Mouse (Mus musculus) inflammation-experienced regulatory T-cells, adult 6 months (primary cell): ENCODE data around the gene Olfr734. TPM values are rescaled to one million over a fixed set of nuclear protein-coding genes. Genes with fewer than 3 reads are reported as not detected.

Source experiments
- ATAC-seq: one replicate; pipeline ENCODE4 v1.8.0; 2017
- polyA plus RNA-seq, 3 experiments: library from polyadenylated mRNA; unstranded; fragments of 100-300 nt; shearing (Covaris generic); gene quantifications; one replicate each; pipeline ENCODE4 v1.2.1; 2017

Olfr734 gene
- polyA plus RNA-seq, result not detected

DNA sequence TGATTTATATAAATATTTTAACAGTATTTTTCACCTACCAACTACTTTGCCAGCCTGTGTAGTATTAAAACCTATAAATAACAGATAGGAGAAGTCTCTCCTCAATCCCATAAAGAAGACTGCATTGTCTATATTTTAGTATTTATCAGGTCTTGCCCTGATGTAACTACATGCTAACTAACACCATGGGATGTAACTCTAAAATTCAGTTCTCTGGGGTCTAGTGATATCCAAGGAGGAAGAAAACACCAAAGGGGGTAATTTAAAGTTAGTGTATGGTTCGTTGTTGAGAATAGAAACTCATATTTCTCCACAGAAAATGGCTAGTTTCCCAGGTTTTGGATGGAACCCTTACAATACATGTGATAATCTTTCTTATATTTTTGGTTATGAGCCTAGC is at the start of gene Olfr734:
Gene Olfr734 (minus strand): TSS at position 101 of the 400 bp plus-strand sequence.
- ATAC-seq, result no peak

DNA sequence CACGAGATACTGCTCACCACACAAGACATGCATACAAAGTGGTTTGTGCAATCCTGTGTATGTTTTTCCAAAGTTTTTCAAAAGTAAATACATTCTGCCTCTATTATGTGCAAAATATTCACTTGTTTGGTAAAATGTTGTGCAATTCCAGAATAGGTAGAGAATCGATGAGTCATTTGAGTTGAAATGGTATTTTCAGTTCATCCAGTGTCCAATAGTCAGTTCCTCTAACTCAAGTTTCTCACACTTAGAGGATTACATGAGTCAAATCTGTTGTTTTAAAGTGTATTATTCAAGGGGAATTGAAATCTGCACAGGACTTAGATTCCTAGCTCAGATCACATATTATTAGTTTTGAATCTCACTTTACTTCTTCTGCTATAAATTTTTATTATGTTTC is 37.0 kb upstream of the Olfr734 start:
- no peak for ATAC-seq

DNA sequence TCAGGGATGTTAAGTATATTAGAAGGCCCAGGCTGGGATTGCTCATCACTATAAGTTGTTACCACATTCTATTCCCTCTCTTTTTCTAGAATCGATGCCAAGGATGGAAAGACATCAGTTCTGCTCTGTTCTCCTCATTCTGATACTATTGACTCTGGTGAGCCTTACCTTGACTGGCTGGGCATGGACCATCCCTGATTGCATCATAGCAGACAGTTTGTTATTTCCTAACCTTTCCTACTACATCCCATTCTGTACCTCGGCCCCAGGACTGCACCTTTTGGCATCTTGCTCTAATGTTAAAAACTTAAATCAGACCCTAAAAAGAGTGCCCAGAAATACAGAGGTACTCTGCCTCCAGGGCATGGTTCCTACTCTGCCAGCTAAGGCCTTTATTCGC is 33.9 kb upstream of the Olfr734 start:
- no peak for ATAC-seq

DNA sequence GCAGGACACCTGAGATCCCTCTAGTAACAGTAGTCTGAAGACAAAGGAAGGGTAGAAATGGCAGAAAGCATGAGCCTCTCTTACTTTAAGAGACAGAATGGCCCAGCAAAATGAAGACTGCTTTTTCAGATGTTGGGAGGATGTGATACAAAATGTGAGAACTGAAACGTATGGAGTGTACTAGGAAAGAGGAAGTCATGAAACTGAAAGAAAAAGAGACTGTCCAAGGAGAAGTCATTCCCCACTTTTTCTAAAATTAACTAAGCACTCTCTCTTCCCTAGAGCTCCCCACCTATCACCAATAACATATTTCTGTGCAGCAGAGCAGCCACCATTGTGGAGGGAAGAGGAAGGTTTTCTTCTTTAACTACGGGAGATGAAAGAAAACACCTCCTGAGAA is 31.0 kb upstream of the Olfr734 start, which contains the start of gene Tlr11:
Gene Tlr11 (plus strand): TSS at position 322 of the 400 bp plus-strand sequence.
- ATAC-seq, result no peak

DNA sequence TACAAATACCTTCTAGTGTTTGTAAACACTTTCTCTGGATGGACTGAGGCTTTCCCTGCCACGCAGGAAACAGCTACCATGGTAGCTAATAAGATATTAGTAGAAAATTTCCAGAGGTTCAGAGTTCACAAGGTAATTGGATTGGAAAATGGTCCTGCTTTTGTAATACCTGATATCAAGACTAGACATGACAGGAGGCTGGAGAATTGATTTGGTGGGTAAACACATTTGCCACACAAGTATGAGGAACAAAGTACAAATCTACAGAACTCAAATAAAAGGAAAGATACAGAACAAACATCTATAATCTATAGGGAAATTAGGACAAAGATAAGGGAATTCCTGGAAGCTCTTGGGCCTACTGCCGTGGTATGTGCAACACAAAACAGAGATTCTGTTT is 30.2 kb upstream of the Olfr734 start:
- ATAC-seq, result no peak

DNA sequence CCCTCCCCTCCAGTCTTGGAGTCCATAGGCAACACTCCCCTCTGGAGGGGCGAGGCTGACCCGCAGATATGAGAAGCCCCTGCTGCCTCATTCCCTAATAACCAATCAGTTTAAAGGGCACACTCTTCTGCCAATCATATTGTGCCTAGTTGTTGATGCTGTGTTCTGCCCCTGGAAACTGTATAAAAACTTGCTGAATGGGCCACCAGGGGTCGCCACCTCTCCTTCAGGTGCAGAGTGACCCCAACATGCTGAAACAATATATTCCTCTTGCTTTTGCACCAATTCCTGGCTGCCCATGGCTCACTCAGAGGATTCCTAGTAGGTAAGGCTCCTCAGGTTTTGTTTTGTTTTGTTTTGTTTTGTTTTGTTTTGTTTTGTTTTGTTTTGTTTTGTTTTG is 25.9 kb upstream of the Olfr734 start:
- ATAC-seq, result no peak

DNA sequence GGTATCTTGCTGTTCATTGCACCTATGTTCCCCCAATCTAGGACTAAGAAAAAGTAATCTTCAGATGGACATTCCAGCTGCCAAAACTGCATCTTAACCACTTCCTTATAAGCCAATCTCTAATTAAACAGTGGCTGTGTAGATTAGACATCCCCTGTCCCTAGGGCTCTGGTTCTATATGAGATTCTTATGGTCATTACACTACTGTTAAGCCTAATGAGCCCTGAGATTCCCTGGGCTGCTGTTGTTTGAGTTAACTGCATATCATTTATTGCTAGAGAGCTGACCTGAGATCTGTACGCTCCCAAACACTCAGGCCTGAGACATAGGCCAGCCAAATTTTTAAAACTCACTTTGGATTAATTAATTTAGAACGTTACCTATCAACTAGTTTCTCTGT is 22.2 kb upstream of the Olfr734 start, which contains the start of gene Olfr735:
Gene Olfr735 (minus strand): TSS at position 77 of the 400 bp plus-strand sequence.
- no peak for ATAC-seq

DNA sequence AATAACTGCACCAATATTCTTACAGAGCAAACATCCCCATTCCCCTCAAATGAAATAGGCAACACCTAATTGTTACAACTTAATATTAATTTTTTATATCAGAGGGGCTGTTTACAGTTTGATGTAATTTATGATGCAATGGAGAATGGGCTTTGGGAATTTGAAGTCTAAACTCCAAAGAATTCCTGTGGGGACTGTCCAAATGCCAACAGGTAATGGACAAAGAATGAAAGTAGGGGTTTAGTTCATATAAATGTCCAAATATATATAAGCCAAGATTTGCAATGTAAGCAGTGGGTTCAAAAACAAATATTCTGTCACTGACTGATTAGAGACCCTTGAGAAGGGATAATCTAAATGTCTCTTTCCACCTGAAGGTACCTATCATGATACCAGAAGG is 25.1 kb downstream of the Olfr734 start, which contains the start of gene Olfr733:
Gene Olfr733 (minus strand): TSS at position 101 of the 400 bp plus-strand sequence.
- ATAC-seq, result no peak

DNA sequence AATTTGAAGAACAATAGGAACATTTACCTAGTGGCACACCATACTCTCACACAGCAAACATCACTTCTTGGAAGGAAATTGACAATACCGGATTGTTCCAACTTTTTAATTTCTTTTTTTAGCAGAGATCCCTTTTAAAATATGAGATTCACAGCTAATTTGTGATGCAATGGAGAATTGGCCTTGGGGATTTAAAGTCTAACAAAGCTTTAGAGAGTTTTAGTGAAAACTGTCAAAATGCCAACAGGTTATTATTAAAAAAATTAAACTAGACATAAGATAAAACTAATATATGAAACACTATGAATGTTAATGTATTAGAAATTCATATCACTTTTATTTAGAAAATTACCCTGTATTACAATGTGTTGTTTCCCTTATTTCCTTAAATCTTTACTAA is 42.5 kb downstream of the Olfr734 start, which contains the start of gene Olfr732:
Gene Olfr732 (minus strand): TSS at position 101 of the 400 bp plus-strand sequence.
- ATAC-seq, result no peak

Other genes with a start within 250 kb of the Olfr734 start
- not detected for gene Olfr726, start 235.8 kb downstream of the Olfr734 start, polyA plus RNA-seq
- under 1 TPM in 1 of 3 experiments, not detected in 2; 0.28 TPM for gene Olfr727, start 203.6 kb downstream of the Olfr734 start, polyA plus RNA-seq
- gene Olfr728, start 184.1 kb downstream of the Olfr734 start, polyA plus RNA-seq, result not detected
- gene Olfr729, start 173.9 kb downstream of the Olfr734 start, polyA plus RNA-seq, result not detected
- not detected for gene Olfr730, start 138.6 kb downstream of the Olfr734 start, polyA plus RNA-seq
- gene Olfr731, start 84.9 kb downstream of the Olfr734 start, polyA plus RNA-seq, result not detected
- gene Olfr732, start 42.6 kb downstream of the Olfr734 start, polyA plus RNA-seq, result not detected
- not detected for gene Olfr733, start 25.2 kb downstream of the Olfr734 start, polyA plus RNA-seq
- gene Olfr735, start 22.1 kb upstream of the Olfr734 start, polyA plus RNA-seq, result not detected
- under 1 TPM in 1 of 3 experiments, not detected in 2; 0.20 TPM for gene Tlr11, start 31.2 kb upstream of the Olfr734 start, polyA plus RNA-seq
- gene Olfr736, start 54.4 kb upstream of the Olfr734 start, polyA plus RNA-seq, result not detected
- not detected for gene Olfr738, start 80.8 kb upstream of the Olfr734 start, polyA plus RNA-seq
- not detected for gene Olfr739, start 91.9 kb upstream of the Olfr734 start, polyA plus RNA-seq
- gene Olfr740, start 118.8 kb upstream of the Olfr734 start, polyA plus RNA-seq, result not detected
- not detected for gene Olfr741, start 146.0 kb upstream of the Olfr734 start, polyA plus RNA-seq
- not detected for gene Olfr742, start 176.8 kb upstream of the Olfr734 start, polyA plus RNA-seq
- not detected for gene Olfr743, start 195.1 kb upstream of the Olfr734 start, polyA plus RNA-seq